Mouse (Mus musculus): ENCODE results near the gene Piezo1.

GRCm38 (mm10) chr8:122442781-122443180 is 108.3 kb downstream of the Piezo1 start:
- TF ChIP-seq MAX (IDR thresholded peaks at IDR 0.05) (no peak), CTCF (IDR thresholded peaks at IDR 0.05; ENCODE audit: control insufficient read depth, insufficient read depth, insufficient read length) (no peak), MYOG (IDR thresholded peaks at IDR 0.05; ENCODE audit: control insufficient read depth, extremely low read depth, insufficient read length) (no peak)
